Mouse (Mus musculus) myocyte (in vitro differentiated cells): ENCODE results near the gene Mtcl1.

ENCODE experiments used
- MYOD1 ChIP-seq, 3 experiments: IDR thresholded peaks; one replicate each; pipeline ENCODE4 v1.6.1; 2011; ENCODE audit warnings: control low read depth in 2 of 3, low read depth in 2 of 3, mild to moderate bottlenecking in 2 of 3, moderate library complexity in 1 of 3; ENCODE audit not compliant: insufficient read length in 2 of 3, control insufficient read depth in 1 of 3
- POLR2A ChIP-seq: IDR thresholded peaks from one replicate; pipeline ENCODE4 v1.6.1; 2011; ENCODE audit warnings: low read depth, mild to moderate bottlenecking, control low read depth, moderate library complexity; ENCODE audit not compliant: insufficient read length

DNA sequence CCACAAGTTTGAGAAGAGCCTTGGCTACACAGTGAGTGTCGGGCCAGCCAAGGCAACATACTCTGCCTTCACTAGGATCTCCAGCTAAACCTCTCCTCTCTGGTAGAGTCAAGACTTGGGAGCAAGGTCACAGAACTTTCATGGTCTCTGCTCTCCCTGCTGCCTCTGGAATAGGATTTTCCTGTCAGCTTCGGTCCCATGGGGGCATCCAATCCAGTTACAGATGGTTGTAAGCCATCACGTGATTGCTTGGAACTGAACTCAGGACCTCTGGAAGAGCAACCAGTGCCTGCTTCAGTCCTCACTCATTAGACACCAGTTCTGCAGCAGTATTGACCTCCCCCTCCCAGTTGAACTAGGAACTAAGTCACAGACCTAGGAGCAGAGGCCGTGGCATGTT, 156.0 kb downstream of the Mtcl1 start:
- no peak for TF ChIP-seq MYOD1 (IDR thresholded peaks at IDR 0.05; ENCODE audit: control insufficient read depth in 1 of 3, insufficient read length in 2 of 3, low read depth in 2 of 3)
- TF ChIP-seq POLR2A = no peak
